28 mouse cellular contexts compared by ENCODE assay signal in the genomic region with DNA sequence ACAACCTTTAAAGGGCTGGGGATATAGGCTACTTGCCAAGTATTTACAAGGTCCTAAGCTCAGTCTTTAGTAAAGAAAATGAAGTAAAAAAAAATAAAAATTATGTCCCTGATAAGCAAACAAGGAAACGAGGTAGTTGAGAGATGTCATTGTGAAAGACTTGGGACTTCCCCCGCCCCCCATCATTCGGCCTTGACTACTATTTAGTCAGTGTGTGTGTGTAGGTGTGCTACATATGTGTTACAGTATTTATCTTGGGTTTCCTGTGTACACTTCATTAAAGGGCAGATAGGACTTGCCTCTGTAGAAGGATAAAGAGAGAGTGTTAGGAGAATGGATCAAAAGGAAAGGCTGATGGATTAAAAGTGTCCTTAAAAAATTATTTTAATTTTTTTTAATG. TPM values are rescaled to one million over a fixed set of nuclear protein-coding genes. Genes with fewer than 3 reads are reported as not detected.
DNase-seq lines count a peak whose midpoint lies in the region; ATAC-seq lines count a peak whose summit lies in the region.
"Had no signal": no experiment of that assay in that cellular context is flagged by ENCODE, and none has a peak within 500 bp of the region (broad histone marks: within the 10 kb centered on the region; RNA-seq: fewer than 3 reads in every experiment).

No protein-coding gene starts in this region.

- ATAC-seq in CD4-positive, CD25-positive, alpha-beta regulatory T cell, adult 4 months: peak; percentile 76
- peak; percentile 75 for ATAC-seq in inflammation-experienced regulatory T-cells, adult 6 months
- ATAC-seq: forebrain, embryonic 16.5 days; hindbrain, postnatal 0 days; midbrain, embryonic 13.5 days had no signal

- peak; percentile 35 for DNase-seq in A20 (ENCODE audit: low read depth, low spot score)
- peak; percentile 27 for DNase-seq in splenic B cell, adult 2 months (ENCODE audit: low read depth, low spot score)
- DNase-seq in lung, postnatal 36 days: no peak
- no peak for DNase-seq in neural tube, embryonic 10.5 days (ENCODE audit: extremely low spot score, low spot score)
- no peak for DNase-seq in frontal cortex, postnatal 10 days (ENCODE audit: low spot score in 2 of 2)
- DNase-seq: adrenal gland, adult 8-10 months; cerebellum, adult 9-10 months; gastrocnemius, postnatal 10 days; heart, postnatal 36 days; kidney, adult 8-10 months; kidney, postnatal 4 days; layer of hippocampus, postnatal 36 days; lung, embryonic 14.5 days; retina, postnatal 1 day; right cerebral cortex, postnatal 25 days; thymus, adult 2 months; thymus, postnatal 36 days had no signal

- H3K27me3 ChIP-seq in splenic B cell, adult 2 months (ENCODE audit: control insufficient read depth, insufficient read depth, low read length, poor library complexity, severe bottlenecking): no peaks in the 10 kb centered on the region
- H3K27me3 ChIP-seq: hindbrain, embryonic 12.5 days; limb, embryonic 15.5 days; megakaryocyte, embryonic 14.5 days; midbrain, embryonic 13.5 days; neural tube, embryonic 15.5 days had no signal

- peaks cover 19% of the 10 kb centered on the region for H3K36me3 ChIP-seq in splenic B cell, adult 2 months (ENCODE audit: control insufficient read depth, insufficient read depth, low read length, poor library complexity, severe bottlenecking)

RNA-seq across cellular contexts. Expression of gene Nepro, which starts 10.0 kb away (rescaled TPM):
- polyA plus RNA-seq in CD4-positive, CD25-positive, alpha-beta regulatory T cell, adult 4 months (2017; shearing (Covaris generic)): 10 to 100 TPM in 1 of 2 experiments, 1 to 10 TPM in 1; 7.5 to 10.1 TPM
- 1 to 10 TPM; 5.5 to 8.2 (median 7.4) TPM for polyA plus RNA-seq in inflammation-experienced regulatory T-cells, adult 6 months (2017; shearing (Covaris generic))

RNA-seq across cellular contexts. Expression of gene Gtpbp8, which starts 12.1 kb away (rescaled TPM):
- 10 to 100 TPM; 36.4 to 41.7 TPM for polyA plus RNA-seq in CD4-positive, CD25-positive, alpha-beta regulatory T cell, adult 4 months (2017; shearing (Covaris generic))
- 10 to 100 TPM; 25.0 to 48.9 (median 38.8) TPM for polyA plus RNA-seq in inflammation-experienced regulatory T-cells, adult 6 months (2017; shearing (Covaris generic))

RNA-seq across cellular contexts. Expression of gene Cd200r1, which starts 31.5 kb away (rescaled TPM):
- 10 to 100 TPM; 63.7 to 66.0 TPM for polyA plus RNA-seq in CD4-positive, CD25-positive, alpha-beta regulatory T cell, adult 4 months (2017; shearing (Covaris generic))
- polyA plus RNA-seq in inflammation-experienced regulatory T-cells, adult 6 months (2017; shearing (Covaris generic)): 10 to 100 TPM; 48.8 to 73.3 (median 51.9) TPM
- polyA plus RNA-seq: C2C12; erythroblast, embryonic 14.5 days had no signal

Comparison
In these comparisons a context has a peak if more than half of its experiments do, and no peak if none do; other contexts are left out.
1. DNase-seq: peak in A20 (single experiment) and splenic B cell, adult 2 months (single experiment); none in lung, postnatal 36 days (single experiment), neural tube, embryonic 10.5 days (single experiment) and frontal cortex, postnatal 10 days (0 of 2).